Mouse (Mus musculus) liver, adult 2 months (tissue): ENCODE measurements around the gene Dgkb.

ENCODE experiments used
- CTCF ChIP-seq: fragments of 200-500 bp; IDR thresholded peaks from 2 replicates; pipeline ENCODE4 v1.5.1; 2011; ENCODE audit warnings: low read depth, low read length, control low read depth
- POLR2A ChIP-seq: fragments of 200-500 bp; IDR thresholded peaks from 2 replicates; pipeline ENCODE4 v1.6.1; 2011; ENCODE audit warnings: low read length, control low read depth; ENCODE audit not compliant: insufficient read depth; ENCODE audit errors: extremely low read depth

- TF ChIP-seq CTCF: no peak
- TF ChIP-seq POLR2A: no peak
Observed at GRCm38 (mm10) chr12:37882796-37883195, 65.3 kb downstream of the Dgkb start.
